In genomic region chr5:140621517-140621916, GRCm38 (mm10) we compare ENCODE assay signal across 13 mouse cellular contexts. TPM values are rescaled to one million over a fixed set of nuclear protein-coding genes. Genes with fewer than 3 reads are reported as not detected.
DNase-seq lines count a peak whose midpoint lies in the region; ATAC-seq and TF ChIP-seq lines count a peak whose summit lies in the region.
"Had no signal": no experiment of that assay in that cellular context is flagged by ENCODE, and none has a peak within 500 bp of the region (broad histone marks: within the 10 kb centered on the region; RNA-seq: fewer than 3 reads in every experiment).

No protein-coding gene starts in this region.

- H3K4me2 ChIP-seq in embryonic facial prominence, embryonic 12.5 days (replicated peaks): no peak overlapping the region
- H3K4me2 ChIP-seq in lung, embryonic 14.5 days: no peak overlapping the region
- H3K4me2 ChIP-seq in forebrain, embryonic 12.5 days: no peak overlapping the region
- no peak overlapping the region for H3K4me2 ChIP-seq in midbrain, embryonic 15.5 days

- DNase-seq in embryonic facial prominence, embryonic 10.5 days (ENCODE audit: low spot score): no peak
- no peak for DNase-seq in lung, embryonic 14.5 days
- DNase-seq in lung, postnatal 14 days: no peak
- no peak for DNase-seq in left cerebral cortex, adult 8-10 months (ENCODE audit: low spot score in 2 of 2)
- no peak for DNase-seq in layer of hippocampus, adult 9-10 months (ENCODE audit: low spot score)
- DNase-seq: kidney, adult 8-10 months; liver had no signal

- no peak overlapping the region for H3K9ac ChIP-seq in embryonic facial prominence, embryonic 12.5 days
- H3K9ac ChIP-seq in lung, embryonic 14.5 days: no peak overlapping the region
- 0 out of 2 replicates have a peak overlapping the region, but pooled peaks have one; percentile 12 for H3K9ac ChIP-seq in forebrain, embryonic 12.5 days
- no peak overlapping the region for H3K9ac ChIP-seq in midbrain, embryonic 15.5 days

- H3K4me1 ChIP-seq in embryonic facial prominence, embryonic 12.5 days: 0 out of 2 replicates have a peak, but pooled peaks cover 8% of the 10 kb centered on the region
- H3K4me1 ChIP-seq in embryonic facial prominence, embryonic 10.5 days: peaks cover 15% of the 10 kb centered on the region
- H3K4me1 ChIP-seq in lung, embryonic 14.5 days (ENCODE audit: insufficient read depth): no peaks in the 10 kb centered on the region
- peaks cover 14% of the 10 kb centered on the region; the same call in 1 of the 2 replicates for H3K4me1 ChIP-seq in forebrain, embryonic 12.5 days
- peaks cover 12% of the 10 kb centered on the region for H3K4me1 ChIP-seq in midbrain, embryonic 15.5 days

- no peak overlapping the region for H3K4me3 ChIP-seq in embryonic facial prominence, embryonic 12.5 days
- H3K4me3 ChIP-seq in embryonic facial prominence, embryonic 10.5 days: no peak overlapping the region
- no peak overlapping the region for H3K4me3 ChIP-seq in lung, embryonic 14.5 days (ENCODE audit: low read depth, low read length)
- no peak overlapping the region for H3K4me3 ChIP-seq in forebrain, embryonic 12.5 days (replicated peaks)
- H3K4me3 ChIP-seq in midbrain, embryonic 15.5 days: no peak overlapping the region

- H3K27ac ChIP-seq in embryonic facial prominence, embryonic 12.5 days: 0 out of 2 replicates have a peak overlapping the region, but pooled peaks have one; percentile 17
- H3K27ac ChIP-seq in embryonic facial prominence, embryonic 10.5 days (replicated peaks): no peak overlapping the region; the same call in 1 of the 2 replicates
- H3K27ac ChIP-seq in lung, embryonic 14.5 days (ENCODE audit: low read depth): no peak overlapping the region
- H3K27ac ChIP-seq in forebrain, embryonic 12.5 days: peak overlapping the region; percentile 65
- H3K27ac ChIP-seq in midbrain, embryonic 15.5 days: peak overlapping the region; percentile 40

- 78% methylated on average over 10 of the region's 10 CpGs for WGBS in embryonic facial prominence, embryonic 12.5 days
- 81% methylated on average over 10 of the region's 10 CpGs for WGBS in embryonic facial prominence, embryonic 10.5 days
- WGBS in lung, embryonic 14.5 days: 62% methylated on average over 10 of the region's 10 CpGs
- WGBS in forebrain, embryonic 12.5 days: 85% methylated on average over 9 of the region's 10 CpGs
- 64% methylated on average over 10 of the region's 10 CpGs for WGBS in midbrain, embryonic 15.5 days

- ATAC-seq in embryonic facial prominence, embryonic 12.5 days (ENCODE audit: insufficient number of reproducible peaks, insufficient read depth, low FRiP score, low TSS enrichment): no peak
- no peak for ATAC-seq in lung, embryonic 14.5 days (ENCODE audit: insufficient read depth)
- ATAC-seq in forebrain, embryonic 12.5 days (ENCODE audit: low FRiP score): no peak
- ATAC-seq in midbrain, embryonic 15.5 days (replicated peaks): no peak

- no peaks in the 10 kb centered on the region for H3K9me3 ChIP-seq in embryonic facial prominence, embryonic 12.5 days
- H3K9me3 ChIP-seq in embryonic facial prominence, embryonic 10.5 days: no peaks in the 10 kb centered on the region
- no peaks in the 10 kb centered on the region for H3K9me3 ChIP-seq in lung, embryonic 14.5 days (ENCODE audit: low read depth, low read length)
- H3K9me3 ChIP-seq in forebrain, embryonic 12.5 days: no peaks in the 10 kb centered on the region
- H3K9me3 ChIP-seq in midbrain, embryonic 15.5 days: no peaks in the 10 kb centered on the region

- H3K36me3 ChIP-seq in embryonic facial prominence, embryonic 12.5 days: peaks cover 53% of the 10 kb centered on the region
- peaks cover 74% of the 10 kb centered on the region for H3K36me3 ChIP-seq in embryonic facial prominence, embryonic 10.5 days (replicated peaks)
- H3K36me3 ChIP-seq in lung, embryonic 14.5 days (ENCODE audit: insufficient read depth): peaks cover 49% of the 10 kb centered on the region
- H3K36me3 ChIP-seq in forebrain, embryonic 12.5 days (replicated peaks): peaks cover 57% of the 10 kb centered on the region
- peaks cover 28% of the 10 kb centered on the region for H3K36me3 ChIP-seq in midbrain, embryonic 15.5 days (replicated peaks)

- TF ChIP-seq CTCF in lung, embryonic 14.5 days (IDR thresholded peaks at IDR 0.05; ENCODE audit: low read depth): peak; percentile 20; the same call in 1 of the 2 replicates

- H3K27me3 ChIP-seq in embryonic facial prominence, embryonic 12.5 days: no peaks in the 10 kb centered on the region
- H3K27me3 ChIP-seq in embryonic facial prominence, embryonic 10.5 days (replicated peaks; ENCODE audit: low read depth, poor library complexity, severe bottlenecking): no peaks in the 10 kb centered on the region
- H3K27me3 ChIP-seq in lung, embryonic 14.5 days (ENCODE audit: insufficient read depth, low read length): no peaks in the 10 kb centered on the region
- no peaks in the 10 kb centered on the region for H3K27me3 ChIP-seq in forebrain, embryonic 12.5 days
- H3K27me3 ChIP-seq in midbrain, embryonic 15.5 days (replicated peaks): no peaks in the 10 kb centered on the region

RNA-seq across cellular contexts. Expression of gene Lfng, which starts 14.4 kb away (rescaled TPM):
- 14.0 and 14.2 TPM in 2 replicates for polyA plus RNA-seq in embryonic facial prominence, embryonic 12.5 days (2016; fragmentation: Nextera tagmentation; extraction: Ambion mirVana)
- 11.7 and 14.9 TPM in 2 replicates for polyA plus RNA-seq in embryonic facial prominence, embryonic 10.5 days (2016; fragmentation: Nextera tagmentation; extraction: Ambion mirVana)
- polyA plus RNA-seq in lung, embryonic 14.5 days (2014; fragmentation: Nextera tagmentation; extraction: Ambion mirVana): 20.5 and 22.0 TPM in 2 replicates
- polyA plus RNA-seq in forebrain, embryonic 12.5 days (2016; fragmentation: Nextera tagmentation; extraction: Ambion mirVana): 30.9 and 32.8 TPM in 2 replicates
- 20.4 and 21.8 TPM in 2 replicates for polyA plus RNA-seq in midbrain, embryonic 15.5 days (2015; fragmentation: Nextera tagmentation; extraction: Ambion mirVana)
- 10 to 100 TPM; 19.9 to 24.1 (median 22.3) TPM for total RNA-seq in left cerebral cortex, adult 8-10 months (2022)

RNA-seq across cellular contexts. Expression of gene Ttyh3, which starts 27.3 kb away (rescaled TPM):
- polyA plus RNA-seq in embryonic facial prominence, embryonic 12.5 days (2016; fragmentation: Nextera tagmentation; extraction: Ambion mirVana): 60.6 and 62.6 TPM in 2 replicates
- polyA plus RNA-seq in embryonic facial prominence, embryonic 10.5 days (2016; fragmentation: Nextera tagmentation; extraction: Ambion mirVana): 33.4 and 35.5 TPM in 2 replicates
- polyA plus RNA-seq in lung, embryonic 14.5 days (2014; fragmentation: Nextera tagmentation; extraction: Ambion mirVana): 56.4 and 61.6 TPM in 2 replicates
- 84.5 and 88.0 TPM in 2 replicates for polyA plus RNA-seq in forebrain, embryonic 12.5 days (2016; fragmentation: Nextera tagmentation; extraction: Ambion mirVana)
- polyA plus RNA-seq in midbrain, embryonic 15.5 days (2015; fragmentation: Nextera tagmentation; extraction: Ambion mirVana): 80.3 and 84.2 TPM in 2 replicates
- total RNA-seq in left cerebral cortex, adult 8-10 months (2022): 100 to 1,000 TPM; 173 to 201 (median 187) TPM

RNA-seq across cellular contexts. Expression of gene Grifin, which starts 56.6 kb away (rescaled TPM):
- polyA plus RNA-seq in embryonic facial prominence, embryonic 12.5 days (2016; fragmentation: Nextera tagmentation; extraction: Ambion mirVana): 0.53 and 1.1 TPM in 2 replicates
- not detected in 2 replicates for polyA plus RNA-seq in embryonic facial prominence, embryonic 10.5 days (2016; fragmentation: Nextera tagmentation; extraction: Ambion mirVana)
- not detected in 2 replicates for polyA plus RNA-seq in lung, embryonic 14.5 days (2014; fragmentation: Nextera tagmentation; extraction: Ambion mirVana)
- not detected in 2 replicates for polyA plus RNA-seq in forebrain, embryonic 12.5 days (2016; fragmentation: Nextera tagmentation; extraction: Ambion mirVana)
- 0.41 TPM in 1 of 2 replicates, not detected in the other for polyA plus RNA-seq in midbrain, embryonic 15.5 days (2015; fragmentation: Nextera tagmentation; extraction: Ambion mirVana)
- total RNA-seq in left cerebral cortex, adult 8-10 months (2022): 1 to 10 TPM in 1 of 4 experiments, under 1 TPM in 2, not detected in 1; 0.80 to 1.3 (median 0.93) TPM
- total RNA-seq: heart, adult 8-10 months; megakaryocyte, adult 5-6 weeks had no signal
- polyA plus RNA-seq: C2C12 had no signal

Comparison
In these comparisons a context has a peak if more than half of its experiments do, and no peak if none do; other contexts are left out.
1. H3K27ac ChIP-seq: peak in embryonic facial prominence, embryonic 12.5 days (single experiment), forebrain, embryonic 12.5 days (single experiment) and midbrain, embryonic 15.5 days (single experiment); none in embryonic facial prominence, embryonic 10.5 days (single experiment) and lung, embryonic 14.5 days (single experiment).